Mouse (Mus musculus) MEL (cell line): ENCODE results near the gene Grm5. TPM values are rescaled to one million over a fixed set of nuclear protein-coding genes. Genes with fewer than 3 reads are reported as not detected.

Experiments used
- DNase-seq: peaks from one replicate; pipeline ENCODE4 v3.0.0; 2011; ENCODE audit warnings: low read depth, low spot score
- H3K27ac ChIP-seq: 2 replicates; pipeline ENCODE4 v1.5.1; 2012; ENCODE audit warnings: low read depth, mild to moderate bottlenecking, control low read depth, low read length, moderate library complexity; ENCODE audit not compliant: control insufficient read depth
- H3K27me3 ChIP-seq, 2 experiments: fragments of 150-350 bp in 1 of 2; sonication (generic) in 1 of 2; 2 replicates each; pipeline ENCODE4 v1.6.1; 2012; ENCODE audit warnings: low read length in 2 of 2, mild to moderate bottlenecking in 2 of 2, improper control_type of control experiment in 1 of 2, moderate library complexity in 1 of 2; ENCODE audit not compliant: insufficient read depth in 2 of 2, control insufficient read depth in 1 of 2
- H3K36me3 ChIP-seq, 2 experiments: 2 replicates each; pipeline ENCODE4 v1.6.1; 2012 to 2014; ENCODE audit warnings: low read length in 2 of 2, improper control_type of control experiment in 1 of 2, inconsistent platforms in 1 of 2, mild to moderate bottlenecking in 1 of 2; ENCODE audit not compliant: insufficient read depth in 2 of 2, control insufficient read depth in 1 of 2
- H3K4me1 ChIP-seq, 2 experiments: fragments of 150-350 bp in 1 of 2; sonication (generic) in 1 of 2; 2 replicates each; pipeline ENCODE4 v1.6.1; 2012; ENCODE audit warnings: low read length in 2 of 2, improper control_type of control experiment in 1 of 2, mild to moderate bottlenecking in 1 of 2; ENCODE audit not compliant: insufficient read depth in 2 of 2, control insufficient read depth in 1 of 2
- H3K4me3 ChIP-seq, 2 experiments: fragments of 150-350 bp in 1 of 2; sonication (generic) in 1 of 2; 2 replicates each; pipeline ENCODE4 v1.5.1; 2012; ENCODE audit warnings: low read depth in 2 of 2, low read length in 2 of 2, mild to moderate bottlenecking in 2 of 2, moderate library complexity in 2 of 2, control low read depth in 1 of 2, improper control_type of control experiment in 1 of 2; ENCODE audit not compliant: control insufficient read depth in 1 of 2, insufficient read depth in 1 of 2
- H3K79me2 ChIP-seq: 2 replicates; pipeline ENCODE4 v1.6.1; 2012; ENCODE audit warnings: mild to moderate bottlenecking, low read length, moderate library complexity; ENCODE audit not compliant: control insufficient read depth, poor library complexity, insufficient read depth
- H3K9ac ChIP-seq: 2 replicates; pipeline ENCODE4 v1.6.1; 2012; ENCODE audit warnings: low read depth, mild to moderate bottlenecking, control low read depth, low read length, moderate library complexity; ENCODE audit not compliant: control insufficient read depth, poor library complexity, severe bottlenecking
- H3K9me3 ChIP-seq: fragments of 150-350 bp; sonication (generic); replicated peaks from 2 replicates; pipeline ENCODE4 v1.6.1; 2012; ENCODE audit warnings: mild to moderate bottlenecking, low read length, improper control_type of control experiment, moderate library complexity; ENCODE audit not compliant: insufficient read depth
- E2F4 ChIP-seq: IDR thresholded peaks from 2 replicates; pipeline ENCODE4 v1.6.1; 2011; ENCODE audit warnings: low read depth, low read length, improper control_type of control experiment, borderline replicate concordance
- ELF1 ChIP-seq: IDR thresholded peaks from 2 replicates; pipeline ENCODE4 v1.6.1; 2014; ENCODE audit warnings: low read depth, mild to moderate bottlenecking, inconsistent platforms, low read length, improper control_type of control experiment, moderate library complexity
- GABPA ChIP-seq: IDR thresholded peaks from 2 replicates; pipeline ENCODE4 v1.6.1; 2012; ENCODE audit warnings: low read depth, mild to moderate bottlenecking, inconsistent platforms, low read length, improper control_type of control experiment, moderate library complexity
- HCFC1 ChIP-seq: IDR thresholded peaks from 2 replicates; pipeline ENCODE4 v1.6.1; 2012; ENCODE audit warnings: low read depth, mild to moderate bottlenecking, inconsistent platforms, low read length, improper control_type of control experiment, moderate library complexity
- MAFK ChIP-seq: IDR thresholded peaks from 2 replicates; pipeline ENCODE4 v1.6.1; 2011; ENCODE audit warnings: low read depth, mild to moderate bottlenecking, low read length, improper control_type of control experiment, borderline replicate concordance
- MAX ChIP-seq: IDR thresholded peaks from 2 replicates; pipeline ENCODE4 v1.6.1; 2011; ENCODE audit warnings: low read length, improper control_type of control experiment
- MAZ ChIP-seq: IDR thresholded peaks from 2 replicates; pipeline ENCODE4 v1.6.1; 2012; ENCODE audit warnings: low read depth, mild to moderate bottlenecking, inconsistent platforms, low read length, improper control_type of control experiment
- MEF2A ChIP-seq: IDR thresholded peaks from 2 replicates; pipeline ENCODE4 v1.6.1; 2014; ENCODE audit warnings: low read depth, mild to moderate bottlenecking, inconsistent platforms, low read length, improper control_type of control experiment; ENCODE audit not compliant: poor library complexity, insufficient replicate concordance, severe bottlenecking; ENCODE audit errors: extremely low read depth
- MXI1 ChIP-seq: IDR thresholded peaks from 2 replicates; pipeline ENCODE4 v1.6.1; 2011; ENCODE audit warnings: mild to moderate bottlenecking, low read depth, low read length, improper control_type of control experiment
- MYB ChIP-seq: IDR thresholded peaks from 2 replicates; pipeline ENCODE4 v1.6.1; 2011; ENCODE audit warnings: mild to moderate bottlenecking, low read depth, low read length, improper control_type of control experiment
- MYC ChIP-seq: IDR thresholded peaks from 2 replicates; pipeline ENCODE4 v1.6.1; 2011; ENCODE audit warnings: low read depth, mild to moderate bottlenecking, low read length, improper control_type of control experiment, moderate library complexity
- NRF1 ChIP-seq: IDR thresholded peaks from 2 replicates; pipeline ENCODE4 v1.6.1; 2014; ENCODE audit warnings: low read depth, mild to moderate bottlenecking, inconsistent platforms, low read length, improper control_type of control experiment, moderate library complexity; ENCODE audit not compliant: poor library complexity, insufficient read depth, severe bottlenecking
- POLR2A ChIP-seq, 2 experiments: IDR thresholded peaks; 2 replicates each; pipeline ENCODE4 v1.6.1; 2011 to 2012; ENCODE audit warnings: low read length in 2 of 2, mild to moderate bottlenecking in 2 of 2, control low read depth in 1 of 2, improper control_type of control experiment in 1 of 2, low read depth in 1 of 2, moderate library complexity in 1 of 2; ENCODE audit not compliant: control insufficient read depth in 1 of 2, insufficient read depth in 1 of 2, poor library complexity in 1 of 2
- POLR2AphosphoS2 ChIP-seq: IDR thresholded peaks from 2 replicates; pipeline ENCODE4 v1.6.1; 2011; ENCODE audit warnings: low read length, improper control_type of control experiment
- RAD21 ChIP-seq: IDR thresholded peaks from 2 replicates; pipeline ENCODE4 v1.6.1; 2011; ENCODE audit warnings: mild to moderate bottlenecking, low read depth, low read length, improper control_type of control experiment
- RCOR1 ChIP-seq: IDR thresholded peaks from 2 replicates; pipeline ENCODE4 v1.6.1; 2012; ENCODE audit warnings: low read depth, mild to moderate bottlenecking, inconsistent platforms, low read length, improper control_type of control experiment
- SMC3 ChIP-seq: IDR thresholded peaks from 2 replicates; pipeline ENCODE4 v1.6.1; 2011; ENCODE audit warnings: low read depth, low read length, improper control_type of control experiment
- TAL1 ChIP-seq: IDR thresholded peaks from 2 replicates; pipeline ENCODE4 v1.6.1; 2012; ENCODE audit warnings: mild to moderate bottlenecking, inconsistent platforms, low read length, moderate library complexity, mixed read lengths
- TBP ChIP-seq: IDR thresholded peaks from 2 replicates; pipeline ENCODE4 v1.8.0; 2011; ENCODE audit warnings: low read depth, low read length, improper control_type of control experiment
- ZC3H11A ChIP-seq: IDR thresholded peaks from 2 replicates; pipeline ENCODE4 v1.6.1; 2012; ENCODE audit warnings: low read depth, mild to moderate bottlenecking, inconsistent platforms, low read length, improper control_type of control experiment
- ZKSCAN1 ChIP-seq: IDR thresholded peaks from 2 replicates; pipeline ENCODE4 v1.6.1; 2012; ENCODE audit warnings: low read depth, mild to moderate bottlenecking, inconsistent platforms, low read length, improper control_type of control experiment, moderate library complexity
- ZMIZ1 ChIP-seq: IDR thresholded peaks from 2 replicates; pipeline ENCODE4 v1.6.1; 2012; ENCODE audit warnings: low read depth, mild to moderate bottlenecking, inconsistent platforms, low read length, improper control_type of control experiment, moderate library complexity
- polyA plus RNA-seq, 2 experiments: library from polyadenylated mRNA; stranded (reverse) in 1 of 2; unstranded in 1 of 2; fragments of >175 nt in 1 of 2; fragments of >200 nt in 1 of 2; gene quantifications; 2 replicates each; pipeline versions ENCODE4 v1.2.1 to v1.2.4; 2012; ENCODE audit warnings: low replicate concordance in 2 of 2, low read depth in 1 of 2; ENCODE audit not compliant: insufficient read length in 2 of 2, insufficient read depth in 1 of 2, missing spikeins in 1 of 2
- total RNA-seq: library from RNA; depleted of rRNA; stranded (reverse); fragments of 300-350 nt; gene quantifications from 2 replicates; pipeline ENCODE4 v1.2.3, GENCODE M21; 2012

The Grm5 gene
- total and polyA plus RNA-seq, 3 experiments, result 0.39 to 0.46 TPM; not detected in 1

DNA sequence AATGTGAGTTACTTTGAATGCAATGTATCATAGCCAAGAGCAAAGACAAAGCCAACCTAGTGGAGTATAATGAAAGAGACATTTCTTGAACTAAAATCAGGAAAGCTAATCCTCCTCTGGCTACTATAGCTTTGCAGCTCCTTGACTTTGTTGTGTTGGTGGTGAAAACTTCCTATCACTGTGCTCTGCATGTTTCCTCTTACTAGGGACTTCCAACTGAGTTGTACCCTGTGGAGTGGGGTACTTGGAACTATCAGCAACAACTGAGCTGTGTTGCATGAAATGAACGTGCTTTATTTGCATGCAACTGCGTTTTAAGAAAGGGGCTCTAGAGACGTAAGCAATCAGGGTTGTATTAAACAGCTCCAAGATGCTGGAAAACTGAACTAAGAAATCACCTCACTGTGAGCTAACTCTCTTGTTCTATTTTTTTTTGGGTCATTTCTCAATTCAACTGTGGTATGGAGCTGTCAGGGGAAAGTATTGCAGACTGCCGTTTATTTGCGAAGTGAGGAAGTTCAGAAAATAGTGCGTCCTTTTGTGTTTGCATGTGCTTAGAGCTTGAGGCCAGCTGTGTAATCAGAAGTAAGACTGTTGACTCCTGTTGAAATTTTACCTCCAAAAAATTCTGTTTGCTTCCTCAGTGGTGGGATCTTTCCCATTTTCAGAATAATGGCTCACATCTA, 532.9 kb downstream of the Grm5 start:
- no peak overlapping the region for H3K27ac ChIP-seq
- H3K36me3 ChIP-seq, result no peaks in the 10 kb centered on the region
- H3K27me3 ChIP-seq, result no peaks in the 10 kb centered on the region
- no peak overlapping the region for H3K9ac ChIP-seq
- H3K4me3 ChIP-seq, result no peak overlapping the region
- no peaks in the 10 kb centered on the region for H3K4me1 ChIP-seq
- DNase-seq, result no peak
- TF ChIP-seq POLR2A (IDR thresholded peaks at IDR 0.05; ENCODE audit: control insufficient read depth in 1 of 2, insufficient read depth in 1 of 2, low read depth in 1 of 2, low read length in 2 of 2, poor library complexity in 1 of 2) (no peak), GABPA (no peak), MEF2A (no peak)
- H3K9me3 ChIP-seq, result no peaks in the 10 kb centered on the region
- no peaks in the 10 kb centered on the region for H3K79me2 ChIP-seq

GRCm38 (mm10) chr7:88128080-88128848, 544.3 kb downstream of the Grm5 start:
- no peaks in the 10 kb centered on the region for H3K79me2 ChIP-seq
- TF ChIP-seq MYB (no peak), MXI1 (no peak), TAL1 (no peak), SMC3 (no peak), E2F4 (no peak), ZKSCAN1 (no peak), RAD21 (no peak), MAX (no peak), ZC3H11A (no peak), ZMIZ1 (no peak), POLR2AphosphoS2 (no peak), ELF1 (no peak), MAFK (no peak), HCFC1 (no peak), MYC (no peak), TBP (no peak), NRF1 (no peak), MAZ (no peak), RCOR1 (no peak)
- DNase-seq, result peak; percentile 5

More at GRCm38 (mm10) chr7:88128080-88128848, 544.3 kb downstream of the Grm5 start:
- no peak overlapping the region for H3K27ac ChIP-seq
- no peaks in the 10 kb centered on the region for H3K9me3 ChIP-seq
- H3K4me3 ChIP-seq, result no peak overlapping the region
- no peak overlapping the region for H3K9ac ChIP-seq
- no peaks in the 10 kb centered on the region for H3K27me3 ChIP-seq
- no peaks in the 10 kb centered on the region for H3K36me3 ChIP-seq
- H3K4me1 ChIP-seq, result no peaks in the 10 kb centered on the region
